Mouse (Mus musculus): Measurements from ENCODE around the gene Nectin2.

Gene Nectin2

DNA sequence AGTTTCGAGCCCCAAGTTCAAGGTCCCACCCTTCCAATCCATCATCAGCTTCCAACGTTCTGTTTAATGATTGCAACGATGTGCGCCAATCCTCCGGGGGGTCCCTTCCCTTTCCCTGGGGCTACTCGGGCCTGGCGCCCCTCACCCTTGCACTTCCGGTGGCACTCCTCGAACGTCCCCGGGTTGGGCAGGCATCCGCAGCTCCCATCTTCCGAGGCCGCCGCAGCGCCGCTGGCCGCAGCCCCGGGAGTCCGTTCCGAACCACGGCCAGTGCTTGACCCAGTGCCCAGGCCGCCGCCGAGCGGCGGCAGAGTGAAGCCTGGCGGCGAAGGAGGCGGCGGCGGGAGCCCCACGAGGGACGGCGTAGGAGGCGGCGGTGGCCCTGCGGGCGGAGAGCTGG lies 35.4 kb downstream of the Nectin2 start:
- Histone ChIP-seq H3K36me3 (ENCODE audit: insufficient read depth, low read length) (peaks cover 74% of the 10 kb centered on the region), H3K4me1 (replicated peaks; ENCODE audit: low read depth, low read length) (peaks cover 75% of the 10 kb centered on the region), H3K4me3 (replicated peaks; ENCODE audit: low read length) (peak overlapping the region; percentile 100), H3K9me3 (ENCODE audit: low read length) (no peaks in the 10 kb centered on the region), H3K27me3 (ENCODE audit: insufficient read depth, low read length) (no peaks in the 10 kb centered on the region)
- no peak for TF ChIP-seq POU5F1 (IDR thresholded peaks at IDR 0.05; ENCODE audit: borderline replicate concordance, low read length)
- no peak for TF ChIP-seq NANOG (IDR thresholded peaks at IDR 0.05; ENCODE audit: borderline replicate concordance, low read length)
- no peak for TF ChIP-seq CTCF (conservative IDR thresholded peaks at IDR 0.05; ENCODE audit: low read length)

DNA sequence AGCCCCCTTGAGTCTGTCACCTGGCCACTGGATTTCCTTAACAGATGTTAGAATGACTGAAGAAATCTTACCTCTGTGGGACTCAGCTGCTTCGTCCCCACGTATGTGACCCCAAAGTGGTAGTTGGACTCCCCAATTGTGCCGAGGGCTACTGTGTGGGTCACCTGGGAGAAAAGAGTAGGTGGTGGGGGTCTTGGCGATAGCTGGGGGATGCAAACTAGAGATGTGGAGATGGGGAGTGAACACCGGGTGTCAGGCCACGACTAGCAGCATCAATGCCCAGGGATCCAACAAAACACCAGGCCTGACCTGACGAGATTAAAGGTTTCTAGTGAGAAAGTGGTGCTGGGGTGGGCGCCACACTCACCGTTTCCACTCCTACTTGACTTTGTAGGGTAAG lies 36.7 kb downstream of the Nectin2 start:
- no peaks in the 10 kb centered on the region for H3K9me3 ChIP-seq (ENCODE audit: low read length)
- H3K36me3 ChIP-seq (ENCODE audit: insufficient read depth, low read length): peaks cover 74% of the 10 kb centered on the region
- H3K4me3 ChIP-seq (replicated peaks; ENCODE audit: low read length): peak overlapping the region; percentile 100
- peaks cover 74% of the 10 kb centered on the region for H3K4me1 ChIP-seq (replicated peaks; ENCODE audit: low read depth, low read length)
- TF ChIP-seq POU5F1 (IDR thresholded peaks at IDR 0.05; ENCODE audit: borderline replicate concordance, low read length) (no peak), NANOG (IDR thresholded peaks at IDR 0.05; ENCODE audit: borderline replicate concordance, low read length) (no peak), CTCF (conservative IDR thresholded peaks at IDR 0.05; ENCODE audit: low read length) (no peak)
- no peaks in the 10 kb centered on the region for H3K27me3 ChIP-seq (ENCODE audit: insufficient read depth, low read length)

DNA sequence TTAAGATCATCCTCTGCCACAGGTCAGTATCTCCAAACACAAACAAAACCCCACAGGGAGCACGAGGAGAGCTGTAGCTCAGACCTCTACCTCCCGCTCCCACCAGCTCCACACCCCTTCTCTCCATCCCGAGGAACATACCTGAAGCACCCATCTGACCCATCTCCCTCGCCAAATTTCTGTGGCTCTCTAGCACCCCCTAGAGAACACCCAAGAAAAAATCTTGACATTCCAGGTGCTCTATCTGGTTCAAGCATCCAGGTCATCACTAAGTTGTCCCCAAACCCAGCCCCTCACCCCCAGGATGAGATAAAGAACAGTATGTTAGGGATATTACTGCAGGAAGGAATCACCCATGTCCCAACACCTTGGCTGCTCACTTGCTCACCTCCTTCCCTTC lies 37.1 kb downstream of the Nectin2 start:
- peaks cover 73% of the 10 kb centered on the region for H3K36me3 ChIP-seq (ENCODE audit: insufficient read depth, low read length)
- H3K4me3 ChIP-seq (replicated peaks; ENCODE audit: low read length): peak overlapping the region; percentile 100
- no peaks in the 10 kb centered on the region for H3K27me3 ChIP-seq (ENCODE audit: insufficient read depth, low read length)
- H3K4me1 ChIP-seq (replicated peaks; ENCODE audit: low read depth, low read length): peaks cover 70% of the 10 kb centered on the region
- H3K9me3 ChIP-seq (ENCODE audit: low read length): no peaks in the 10 kb centered on the region
- TF ChIP-seq NANOG (IDR thresholded peaks at IDR 0.05; ENCODE audit: borderline replicate concordance, low read length): no peak
- peak; percentile 60 for TF ChIP-seq CTCF (conservative IDR thresholded peaks at IDR 0.05; ENCODE audit: low read length)

DNA sequence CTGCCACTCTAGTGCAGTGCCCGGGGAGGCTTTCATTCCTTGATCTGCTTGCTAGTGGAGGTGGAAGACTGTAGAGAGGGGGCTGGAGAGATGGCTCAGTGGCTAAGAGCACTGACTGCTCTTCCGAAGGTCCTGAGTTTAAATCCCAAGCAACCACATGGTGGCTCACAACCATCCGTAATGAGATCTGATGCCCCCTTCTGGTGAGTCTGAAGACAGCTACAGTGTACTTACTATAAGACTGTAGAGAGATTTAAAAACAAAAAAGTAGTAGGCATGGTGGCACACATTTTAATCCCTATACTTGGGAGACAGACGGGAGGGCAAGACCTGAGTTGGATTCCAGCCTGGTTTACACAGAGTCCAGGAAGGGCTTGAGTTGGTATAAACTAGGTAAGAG lies 37.9 kb downstream of the Nectin2 start:
- H3K4me3 ChIP-seq (replicated peaks; ENCODE audit: low read length): no peak overlapping the region; the same call in 1 of the 2 replicates
- no peak for TF ChIP-seq NANOG (IDR thresholded peaks at IDR 0.05; ENCODE audit: borderline replicate concordance, low read length)
- peak; percentile 29 for TF ChIP-seq CTCF (conservative IDR thresholded peaks at IDR 0.05; ENCODE audit: low read length)
- peaks cover 75% of the 10 kb centered on the region for H3K36me3 ChIP-seq (ENCODE audit: insufficient read depth, low read length)
- H3K9me3 ChIP-seq (ENCODE audit: low read length): no peaks in the 10 kb centered on the region
- H3K27me3 ChIP-seq (ENCODE audit: insufficient read depth, low read length): no peaks in the 10 kb centered on the region
- peaks cover 67% of the 10 kb centered on the region for H3K4me1 ChIP-seq (replicated peaks; ENCODE audit: low read depth, low read length)

GRCm38 (mm10) chr7:19710650-19711049 lies 39.6 kb downstream of the Nectin2 start:
- Histone ChIP-seq H3K27me3 (ENCODE audit: insufficient read depth, low read length) (no peaks in the 10 kb centered on the region), H3K9me3 (ENCODE audit: low read length) (no peaks in the 10 kb centered on the region), H3K36me3 (ENCODE audit: insufficient read depth, low read length) (peaks cover 82% of the 10 kb centered on the region), H3K4me1 (replicated peaks; ENCODE audit: low read depth, low read length) (peaks cover 55% of the 10 kb centered on the region), H3K4me3 (replicated peaks; ENCODE audit: low read length) (no peak overlapping the region)
- TF ChIP-seq CTCF (conservative IDR thresholded peaks at IDR 0.05; ENCODE audit: low read length): no peak
- no peak for TF ChIP-seq NANOG (IDR thresholded peaks at IDR 0.05; ENCODE audit: borderline replicate concordance, low read length)
- no peak for TF ChIP-seq POU5F1 (IDR thresholded peaks at IDR 0.05; ENCODE audit: borderline replicate concordance, low read length)

DNA sequence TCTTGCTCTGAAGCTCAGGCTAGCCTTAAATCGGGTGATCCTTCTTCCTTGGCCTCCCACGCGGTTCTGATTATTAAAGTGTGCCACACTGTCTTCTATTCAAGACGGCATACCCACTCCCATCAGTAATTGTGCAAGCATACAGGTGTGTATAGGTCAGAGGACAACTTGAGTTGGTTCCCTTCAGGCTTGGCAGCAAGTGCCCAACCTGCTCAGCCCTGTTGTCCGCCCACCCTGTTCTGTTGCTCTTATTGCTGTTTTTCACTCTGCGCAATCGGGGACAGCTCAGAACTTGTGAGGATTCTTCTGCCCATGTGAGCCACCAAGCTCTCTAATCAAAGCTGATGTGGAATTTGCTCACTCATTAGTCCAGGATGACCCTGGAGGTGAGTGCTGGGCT lies 45.0 kb downstream of the Nectin2 start:
- TF ChIP-seq POU5F1 (IDR thresholded peaks at IDR 0.05; ENCODE audit: borderline replicate concordance, low read length) (no peak), CTCF (conservative IDR thresholded peaks at IDR 0.05; ENCODE audit: low read length) (no peak), NANOG (IDR thresholded peaks at IDR 0.05; ENCODE audit: borderline replicate concordance, low read length) (no peak)

GRCm38 (mm10) chr7:19704475-19704874 lies 45.8 kb downstream of the Nectin2 start:
- H3K4me3 ChIP-seq (replicated peaks; ENCODE audit: low read length): no peak overlapping the region
- TF ChIP-seq CTCF (conservative IDR thresholded peaks at IDR 0.05; ENCODE audit: low read length): no peak
- TF ChIP-seq NANOG (IDR thresholded peaks at IDR 0.05; ENCODE audit: borderline replicate concordance, low read length): no peak
- no peak for TF ChIP-seq POU5F1 (IDR thresholded peaks at IDR 0.05; ENCODE audit: borderline replicate concordance, low read length)
- H3K27me3 ChIP-seq (ENCODE audit: insufficient read depth, low read length): no peaks in the 10 kb centered on the region
- H3K4me1 ChIP-seq (replicated peaks; ENCODE audit: low read depth, low read length): peaks cover 64% of the 10 kb centered on the region
- no peaks in the 10 kb centered on the region for H3K9me3 ChIP-seq (ENCODE audit: low read length)
- H3K36me3 ChIP-seq (ENCODE audit: insufficient read depth, low read length): peaks cover 85% of the 10 kb centered on the region

More for the DNA sequence above, 45.0 kb downstream of the Nectin2 start:
- H3K36me3 ChIP-seq (ENCODE audit: insufficient read depth, low read length): peaks cover 87% of the 10 kb centered on the region
- H3K4me3 ChIP-seq (replicated peaks; ENCODE audit: low read length): no peak overlapping the region
- no peaks in the 10 kb centered on the region for H3K27me3 ChIP-seq (ENCODE audit: insufficient read depth, low read length)
- H3K9me3 ChIP-seq (ENCODE audit: low read length): no peaks in the 10 kb centered on the region
- peaks cover 62% of the 10 kb centered on the region for H3K4me1 ChIP-seq (replicated peaks; ENCODE audit: low read depth, low read length)

DNA sequence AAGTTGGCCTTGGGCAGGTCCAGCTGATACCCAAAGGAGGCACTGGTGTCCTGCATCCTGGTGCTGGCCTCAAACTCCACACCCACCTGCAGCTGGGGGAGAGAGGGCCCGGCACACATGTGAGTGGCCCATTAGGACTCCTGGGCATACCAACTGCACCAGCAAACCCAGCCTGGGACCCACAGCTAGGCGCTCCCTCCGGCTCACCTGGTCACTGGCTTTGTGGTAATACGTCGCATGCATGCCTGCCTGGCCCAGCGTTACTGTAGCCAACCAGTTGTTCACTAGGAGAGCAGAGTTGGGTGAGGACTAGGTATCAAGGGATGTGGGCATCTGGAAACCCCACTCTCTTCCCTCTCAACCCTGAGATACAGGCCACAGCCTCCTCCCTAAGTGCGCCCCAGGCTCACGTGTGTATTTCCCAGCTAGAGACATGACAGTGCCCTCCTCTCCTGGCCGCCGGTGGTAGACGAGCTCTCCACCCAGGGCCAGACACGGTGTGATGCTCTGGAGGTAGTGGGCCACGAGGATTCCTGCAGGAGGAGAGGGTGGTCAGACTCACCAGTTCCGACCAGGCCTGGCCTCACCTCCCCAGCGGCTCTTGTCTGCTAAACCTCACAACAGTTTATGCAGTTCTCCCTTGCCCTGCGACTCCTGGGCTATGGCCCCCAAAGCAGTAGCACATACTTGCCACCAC lies 47.3 kb downstream of the Nectin2 start:
- Histone ChIP-seq H3K9me3 (ENCODE audit: low read length) (no peaks in the 10 kb centered on the region), H3K4me1 (replicated peaks; ENCODE audit: low read depth, low read length) (peaks cover 60% of the 10 kb centered on the region), H3K4me3 (replicated peaks; ENCODE audit: low read length) (peak overlapping the region; percentile 7; the same call in 1 of the 2 replicates), H3K36me3 (ENCODE audit: insufficient read depth, low read length) (peaks cover 71% of the 10 kb centered on the region), H3K27me3 (ENCODE audit: insufficient read depth, low read length) (no peaks in the 10 kb centered on the region)
- no peak for TF ChIP-seq POU5F1 (IDR thresholded peaks at IDR 0.05; ENCODE audit: borderline replicate concordance, low read length)
- no peak for TF ChIP-seq NANOG (IDR thresholded peaks at IDR 0.05; ENCODE audit: borderline replicate concordance, low read length)

Data from E14TG2a.4 (cell line).